Mouse (Mus musculus): ENCODE measurements around the gene Hivep2. TPM values are rescaled to one million over a fixed set of nuclear protein-coding genes. Genes with fewer than 3 reads are reported as not detected.

The Hivep2 gene
- polyA plus RNA-seq, 1 experiment: 8.7 TPM

- H3K4me1 ChIP-seq (ENCODE audit: control insufficient read depth, insufficient read depth, insufficient read length): peaks cover 54% of the 10 kb centered on the region
- no peaks in the 10 kb centered on the region for H3K27me3 ChIP-seq (ENCODE audit: control insufficient read depth, insufficient read depth, low read length)
- H3K27ac ChIP-seq (ENCODE audit: insufficient read depth, low read length): peak overlapping the region; percentile 92
- 2% methylated on average over 4 of the region's 4 CpGs for whole genome bisulfite sequencing
- TF ChIP-seq POLR2A (IDR thresholded peaks at IDR 0.05; ENCODE audit: low read depth, low read length): no peak
- TF ChIP-seq CTCF (IDR thresholded peaks at IDR 0.05; ENCODE audit: extremely low read depth, insufficient read depth, insufficient read length, insufficient replicate concordance): no peak
- peak in 1 of 2 experiments; percentile 79 for DNase-seq (ENCODE audit: low read depth in 1 of 2, low spot score in 2 of 2)
- no peaks in the 10 kb centered on the region for H3K36me3 ChIP-seq (ENCODE audit: control insufficient read depth, insufficient read depth, low read length)
- H3K4me3 ChIP-seq (ENCODE audit: extremely low read depth, insufficient read depth, insufficient read length): no peak overlapping the region
These were observed 79.9 kb downstream of the Hivep2 start for GRCm38 (mm10) chr10:14045745-14046144.

GRCm38 (mm10) chr10:14046171-14046651 is 80.3 kb downstream of the Hivep2 start:
- no peaks in the 10 kb centered on the region for H3K27me3 ChIP-seq (ENCODE audit: control insufficient read depth, insufficient read depth, low read length)
- H3K4me1 ChIP-seq (ENCODE audit: control insufficient read depth, insufficient read depth, insufficient read length): peaks cover 49% of the 10 kb centered on the region
- no peaks in the 10 kb centered on the region for H3K36me3 ChIP-seq (ENCODE audit: control insufficient read depth, insufficient read depth, low read length)
- H3K4me3 ChIP-seq (ENCODE audit: extremely low read depth, insufficient read depth, insufficient read length): no peak overlapping the region; the same call in 1 of the 2 replicates
- 27% methylated on average over 4 of the region's 4 CpGs for WGBS
- TF ChIP-seq POLR2A (IDR thresholded peaks at IDR 0.05; ENCODE audit: low read depth, low read length): no peak
- TF ChIP-seq CTCF (IDR thresholded peaks at IDR 0.05; ENCODE audit: extremely low read depth, insufficient read depth, insufficient read length, insufficient replicate concordance): no peak
- peak overlapping the region; percentile 92 for H3K27ac ChIP-seq (ENCODE audit: insufficient read depth, low read length)
- no peak for DNase-seq (ENCODE audit: low read depth in 1 of 2, low spot score in 2 of 2)

DNA sequence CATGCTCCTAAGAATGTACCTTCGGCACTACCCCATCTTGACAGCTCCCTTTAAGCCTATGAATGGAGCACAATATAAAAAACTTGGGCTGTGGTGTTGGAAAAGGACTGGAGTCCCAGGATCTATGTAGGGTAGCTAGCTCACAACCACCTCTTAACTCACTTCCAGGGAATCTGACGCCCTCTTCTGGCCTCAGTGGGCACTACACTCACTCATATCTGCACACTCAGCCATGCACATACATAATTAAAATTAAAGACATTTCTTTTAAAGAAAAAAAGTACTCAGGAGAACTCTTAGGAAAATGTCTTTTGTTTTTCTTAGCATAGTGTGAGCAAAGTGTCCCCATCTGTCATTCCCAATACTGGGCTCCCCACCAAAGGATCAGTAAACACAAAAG is 81.1 kb downstream of the Hivep2 start:
- TF ChIP-seq POLR2A (IDR thresholded peaks at IDR 0.05; ENCODE audit: low read depth, low read length) (no peak), CTCF (IDR thresholded peaks at IDR 0.05; ENCODE audit: extremely low read depth, insufficient read depth, insufficient read length, insufficient replicate concordance) (peak; percentile 30; the same call in 1 of the 2 replicates)
- Histone ChIP-seq H3K36me3 (ENCODE audit: control insufficient read depth, insufficient read depth, low read length) (no peaks in the 10 kb centered on the region), H3K4me3 (ENCODE audit: extremely low read depth, insufficient read depth, insufficient read length) (no peak overlapping the region), H3K27me3 (ENCODE audit: control insufficient read depth, insufficient read depth, low read length) (no peaks in the 10 kb centered on the region), H3K27ac (ENCODE audit: insufficient read depth, low read length) (no peak overlapping the region; the same call in 1 of the 2 replicates), H3K4me1 (ENCODE audit: control insufficient read depth, insufficient read depth, insufficient read length) (peaks cover 45% of the 10 kb centered on the region)
- no peak for DNase-seq (ENCODE audit: low read depth in 1 of 2, low spot score in 2 of 2)
- WGBS: 76% methylated on average over 2 of the region's 2 CpGs

DNA sequence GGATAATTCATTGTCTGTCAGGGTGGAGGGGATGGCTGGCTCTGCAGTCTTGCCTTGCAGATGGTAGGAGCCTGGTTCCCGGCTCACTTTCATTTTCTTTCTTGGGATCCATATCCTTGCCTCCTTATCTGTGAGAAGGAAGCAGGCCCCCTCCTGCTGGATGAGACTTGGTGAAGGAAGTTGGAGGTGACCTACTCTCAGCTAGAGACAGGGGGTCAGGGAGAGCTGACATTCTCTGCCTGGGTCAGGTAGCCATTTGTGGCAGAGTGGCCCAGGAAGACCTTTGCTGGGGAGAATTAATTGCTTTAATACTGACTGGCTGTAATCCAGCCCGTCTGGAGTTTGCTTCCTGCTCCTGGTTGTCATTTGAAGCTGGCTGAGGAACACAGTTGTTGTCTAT is 81.8 kb downstream of the Hivep2 start:
- TF ChIP-seq POLR2A (IDR thresholded peaks at IDR 0.05; ENCODE audit: low read depth, low read length) (no peak), CTCF (IDR thresholded peaks at IDR 0.05; ENCODE audit: extremely low read depth, insufficient read depth, insufficient read length, insufficient replicate concordance) (no peak)
- 78% methylated on average over 2 of the region's 2 CpGs for WGBS
- no peaks in the 10 kb centered on the region for H3K36me3 ChIP-seq (ENCODE audit: control insufficient read depth, insufficient read depth, low read length)
- peak overlapping the region; percentile 34 for H3K27ac ChIP-seq (ENCODE audit: insufficient read depth, low read length)
- peaks cover 38% of the 10 kb centered on the region; the same call in 1 of the 2 replicates for H3K4me1 ChIP-seq (ENCODE audit: control insufficient read depth, insufficient read depth, insufficient read length)
- no peaks in the 10 kb centered on the region for H3K27me3 ChIP-seq (ENCODE audit: control insufficient read depth, insufficient read depth, low read length)
- no peak for DNase-seq (ENCODE audit: low read depth in 1 of 2, low spot score in 2 of 2)
- H3K4me3 ChIP-seq (ENCODE audit: extremely low read depth, insufficient read depth, insufficient read length): no peak overlapping the region

- Histone ChIP-seq H3K27me3 (ENCODE audit: control insufficient read depth, insufficient read depth, low read length) (no peaks in the 10 kb centered on the region), H3K4me3 (ENCODE audit: extremely low read depth, insufficient read depth, insufficient read length) (no peak overlapping the region), H3K36me3 (ENCODE audit: control insufficient read depth, insufficient read depth, low read length) (no peaks in the 10 kb centered on the region), H3K4me1 (ENCODE audit: control insufficient read depth, insufficient read depth, insufficient read length) (peaks cover 35% of the 10 kb centered on the region; the same call in 1 of the 2 replicates), H3K27ac (ENCODE audit: insufficient read depth, low read length) (no peak overlapping the region; the same call in 1 of the 2 replicates)
- 70% methylated on average over 5 of the region's 5 CpGs for WGBS
- TF ChIP-seq POLR2A (IDR thresholded peaks at IDR 0.05; ENCODE audit: low read depth, low read length): no peak
- no peak for TF ChIP-seq CTCF (IDR thresholded peaks at IDR 0.05; ENCODE audit: extremely low read depth, insufficient read depth, insufficient read length, insufficient replicate concordance)
- no peak for DNase-seq (ENCODE audit: low read depth in 1 of 2, low spot score in 2 of 2)
These were observed 82.5 kb downstream of the Hivep2 start for GRCm38 (mm10) chr10:14048322-14048915.

- Histone ChIP-seq H3K4me3 (ENCODE audit: extremely low read depth, insufficient read depth, insufficient read length) (no peak overlapping the region), H3K27me3 (ENCODE audit: control insufficient read depth, insufficient read depth, low read length) (no peaks in the 10 kb centered on the region), H3K36me3 (ENCODE audit: control insufficient read depth, insufficient read depth, low read length) (no peaks in the 10 kb centered on the region), H3K27ac (ENCODE audit: insufficient read depth, low read length) (no peak overlapping the region; the same call in 1 of the 2 replicates), H3K4me1 (ENCODE audit: control insufficient read depth, insufficient read depth, insufficient read length) (peaks cover 31% of the 10 kb centered on the region; the same call in 1 of the 2 replicates)
- DNase-seq (ENCODE audit: low read depth in 1 of 2, low spot score in 2 of 2): no peak
- TF ChIP-seq CTCF (IDR thresholded peaks at IDR 0.05; ENCODE audit: extremely low read depth, insufficient read depth, insufficient read length, insufficient replicate concordance) (no peak), POLR2A (IDR thresholded peaks at IDR 0.05; ENCODE audit: low read depth, low read length) (no peak)
- 88% methylated on average over 10 of the region's 10 CpGs for WGBS
These were observed 83.1 kb downstream of the Hivep2 start for GRCm38 (mm10) chr10:14048916-14049445.

DNA sequence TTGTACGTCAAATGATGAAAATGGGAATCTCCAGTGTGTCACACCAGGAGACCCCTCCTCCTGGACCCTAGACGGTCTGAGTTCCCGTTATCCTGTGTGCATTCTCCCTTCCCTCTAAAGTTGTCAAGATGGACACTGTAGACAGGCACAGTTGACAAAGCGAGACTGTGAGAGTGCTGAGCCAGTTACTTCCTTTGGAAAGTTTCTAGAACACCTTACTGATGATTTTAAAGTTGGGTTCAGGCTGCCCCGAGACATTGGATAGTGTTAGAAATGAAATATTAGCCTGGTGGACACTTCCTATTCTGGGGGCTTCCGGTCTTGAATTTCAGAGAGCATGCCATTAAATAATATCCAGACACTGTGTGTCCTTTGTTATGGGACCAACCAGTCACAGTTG is 83.8 kb downstream of the Hivep2 start:
- Histone ChIP-seq H3K27ac (ENCODE audit: insufficient read depth, low read length) (no peak overlapping the region), H3K4me3 (ENCODE audit: extremely low read depth, insufficient read depth, insufficient read length) (no peak overlapping the region), H3K27me3 (ENCODE audit: control insufficient read depth, insufficient read depth, low read length) (no peaks in the 10 kb centered on the region), H3K36me3 (ENCODE audit: control insufficient read depth, insufficient read depth, low read length) (no peaks in the 10 kb centered on the region), H3K4me1 (ENCODE audit: control insufficient read depth, insufficient read depth, insufficient read length) (peaks cover 24% of the 10 kb centered on the region; the same call in 1 of the 2 replicates)
- DNase-seq (ENCODE audit: low read depth in 1 of 2, low spot score in 2 of 2): no peak
- TF ChIP-seq CTCF (IDR thresholded peaks at IDR 0.05; ENCODE audit: extremely low read depth, insufficient read depth, insufficient read length, insufficient replicate concordance) (no peak), POLR2A (IDR thresholded peaks at IDR 0.05; ENCODE audit: low read depth, low read length) (no peak)
- 86% methylated on average over 6 of the region's 6 CpGs for WGBS

Data from spleen, adult 2 months (tissue).